ENCODE assay signal across 9 mouse cellular contexts in genomic region chr7:45702809-45703520, GRCm38 (mm10). TPM values are rescaled to one million over a fixed set of nuclear protein-coding genes. Genes with fewer than 3 reads are reported as not detected.
DNase-seq lines count a peak whose midpoint lies in the region; ATAC-seq lines count a peak whose summit lies in the region.
"Had no signal": no experiment of that assay in that cellular context is flagged by ENCODE, and none has a peak within 500 bp of the region (broad histone marks: within the 10 kb centered on the region; RNA-seq: fewer than 3 reads in every experiment).

No protein-coding gene starts in this region.

- peak overlapping the region; percentile 98; the same call in 1 of the 2 replicates for H3K4me2 ChIP-seq in lung, embryonic 15.5 days
- H3K4me2 ChIP-seq in hindbrain, embryonic 14.5 days (replicated peaks), result peak overlapping the region; percentile 94

- no peak for ATAC-seq in lung, embryonic 15.5 days (ENCODE audit: borderline replicate concordance, extremely low read depth, low FRiP score, low TSS enrichment)
- ATAC-seq in hindbrain, embryonic 14.5 days (ENCODE audit: low FRiP score), result no peak

- H3K9ac ChIP-seq in lung, embryonic 15.5 days, result no peak overlapping the region
- H3K9ac ChIP-seq in hindbrain, embryonic 14.5 days, result peak overlapping the region; percentile 53; the same call in 1 of the 2 replicates

- peaks cover 33% of the 10 kb centered on the region for H3K27me3 ChIP-seq in lung, embryonic 15.5 days
- peaks cover 13% of the 10 kb centered on the region for H3K27me3 ChIP-seq in hindbrain, embryonic 14.5 days (ENCODE audit: control insufficient read depth, insufficient read depth, low read length)

- no peaks in the 10 kb centered on the region for H3K9me3 ChIP-seq in lung, embryonic 15.5 days
- H3K9me3 ChIP-seq in hindbrain, embryonic 14.5 days (ENCODE audit: control insufficient read depth, low read length), result no peaks in the 10 kb centered on the region

- peaks cover 52% of the 10 kb centered on the region for H3K4me1 ChIP-seq in lung, embryonic 15.5 days
- peaks cover 46% of the 10 kb centered on the region for H3K4me1 ChIP-seq in hindbrain, embryonic 14.5 days (replicated peaks; ENCODE audit: control insufficient read depth, insufficient read depth, low read length)

- no peaks in the 10 kb centered on the region for H3K36me3 ChIP-seq in lung, embryonic 15.5 days
- no peaks in the 10 kb centered on the region for H3K36me3 ChIP-seq in hindbrain, embryonic 14.5 days (replicated peaks; ENCODE audit: control insufficient read depth, insufficient read depth)

- peak; percentile 29 for DNase-seq in gastrocnemius, postnatal 25 days
- no peak for DNase-seq in gastrocnemius, postnatal 36 days
- no peak for DNase-seq in lung, adult 18-20 months
- DNase-seq in hindbrain, embryonic 14.5 days (ENCODE audit: low spot score), result no peak
- peak; percentile 22 for DNase-seq in naive thymus-derived CD4-positive, alpha-beta T cell, adult 2 months (ENCODE audit: low read depth)
- DNase-seq in yolk sac, embryonic 10.5 days (ENCODE audit: low spot score), result no peak
- no peak for DNase-seq in layer of hippocampus, adult 8-10 months (ENCODE audit: low spot score in 2 of 2)
- DNase-seq: thymus, adult 18-20 months had no signal

- WGBS in lung, embryonic 15.5 days, result 85% methylated on average over 17 of the region's 17 CpGs
- 90% methylated on average over 17 of the region's 17 CpGs for WGBS in hindbrain, embryonic 14.5 days

- H3K4me3 ChIP-seq in lung, embryonic 15.5 days, result no peak overlapping the region
- H3K4me3 ChIP-seq in hindbrain, embryonic 14.5 days (replicated peaks; ENCODE audit: low read length), result peak overlapping the region; percentile 52; the same call in 1 of the 2 replicates

- intact Hi-C loops in gastrocnemius, postnatal 36 days (cut with DNase I), result no loop called here

- no peak overlapping the region for H3K27ac ChIP-seq in lung, embryonic 15.5 days
- peak overlapping the region; percentile 81; the same call in 1 of the 2 replicates for H3K27ac ChIP-seq in hindbrain, embryonic 14.5 days

RNA-seq across cellular contexts. Expression of gene Dbp, which starts 1.9 kb away (rescaled TPM):
- total RNA-seq in gastrocnemius, postnatal 25 days (2021), result 100 to 1,000 TPM in 1 of 2 experiments, 10 to 100 TPM in 1; 14.3 to 121 TPM
- total RNA-seq in gastrocnemius, postnatal 36 days (2021), result 100 to 1,000 TPM in 1 of 2 experiments, 10 to 100 TPM in 1; 52.8 to 118 TPM
- polyA plus RNA-seq in lung, embryonic 15.5 days (2015; fragmentation: Nextera tagmentation; extraction: Ambion mirVana), result 2.7 and 3.1 TPM in 2 replicates
- polyA plus RNA-seq in hindbrain, embryonic 14.5 days (2014; fragmentation: Nextera tagmentation; extraction: Ambion mirVana), result 3.5 and 3.9 TPM in 2 replicates
- total RNA-seq in layer of hippocampus, adult 8-10 months (2022), result 100 to 1,000 TPM in 2 of 4 experiments, 10 to 100 TPM in 2; 76.7 to 136 (median 109) TPM

RNA-seq across cellular contexts. Expression of gene Car11, which starts 3.3 kb away (rescaled TPM):
- total RNA-seq in gastrocnemius, postnatal 25 days (2021), result 10 to 100 TPM in 1 of 2 experiments, 1 to 10 TPM in 1; 4.9 to 11.2 TPM
- total RNA-seq in gastrocnemius, postnatal 36 days (2021), result 1 to 10 TPM; 7.7 to 9.5 TPM
- polyA plus RNA-seq in lung, embryonic 15.5 days (2015; fragmentation: Nextera tagmentation; extraction: Ambion mirVana), result 2.4 and 4.6 TPM in 2 replicates
- 28.2 and 29.0 TPM in 2 replicates for polyA plus RNA-seq in hindbrain, embryonic 14.5 days (2014; fragmentation: Nextera tagmentation; extraction: Ambion mirVana)
- 100 to 1,000 TPM; 158 to 230 (median 187) TPM for total RNA-seq in layer of hippocampus, adult 8-10 months (2022)

RNA-seq across cellular contexts. Expression of gene Sec1, which starts 8.8 kb away (rescaled TPM):
- total RNA-seq in gastrocnemius, postnatal 25 days (2021), result under 1 TPM in 1 of 2 experiments, not detected in 1; 0.16 TPM
- under 1 TPM; 0.12 to 0.26 TPM for total RNA-seq in gastrocnemius, postnatal 36 days (2021)
- polyA plus RNA-seq in lung, embryonic 15.5 days (2015; fragmentation: Nextera tagmentation; extraction: Ambion mirVana), result 0.21 and 0.42 TPM in 2 replicates
- polyA plus RNA-seq in hindbrain, embryonic 14.5 days (2014; fragmentation: Nextera tagmentation; extraction: Ambion mirVana), result 0.22 and 0.40 TPM in 2 replicates
- 1 to 10 TPM; 1.6 to 4.6 (median 3.3) TPM for total RNA-seq in layer of hippocampus, adult 8-10 months (2022)

RNA-seq across cellular contexts. Expression of gene Rpl18, which starts 12.3 kb away (rescaled TPM):
- 100 to 1,000 TPM; 433 to 449 TPM for total RNA-seq in gastrocnemius, postnatal 25 days (2021)
- 100 to 1,000 TPM; 396 to 453 TPM for total RNA-seq in gastrocnemius, postnatal 36 days (2021)
- 1,016 and 1,098 TPM in 2 replicates for polyA plus RNA-seq in lung, embryonic 15.5 days (2015; fragmentation: Nextera tagmentation; extraction: Ambion mirVana)
- polyA plus RNA-seq in hindbrain, embryonic 14.5 days (2014; fragmentation: Nextera tagmentation; extraction: Ambion mirVana), result 578 and 674 TPM in 2 replicates
- total RNA-seq in layer of hippocampus, adult 8-10 months (2022), result 100 to 1,000 TPM; 385 to 434 (median 409) TPM

RNA-seq across cellular contexts. Expression of gene Sphk2, which starts 14.8 kb away (rescaled TPM):
- 10 to 100 TPM in 1 of 2 experiments, 1 to 10 TPM in 1; 8.5 to 12.7 TPM for total RNA-seq in gastrocnemius, postnatal 25 days (2021)
- total RNA-seq in gastrocnemius, postnatal 36 days (2021), result 10 to 100 TPM; 12.2 to 12.7 TPM
- polyA plus RNA-seq in lung, embryonic 15.5 days (2015; fragmentation: Nextera tagmentation; extraction: Ambion mirVana), result 26.4 and 26.5 TPM in 2 replicates
- polyA plus RNA-seq in hindbrain, embryonic 14.5 days (2014; fragmentation: Nextera tagmentation; extraction: Ambion mirVana), result 16.7 and 20.0 TPM in 2 replicates
- 10 to 100 TPM; 28.1 to 36.7 (median 32.7) TPM for total RNA-seq in layer of hippocampus, adult 8-10 months (2022)

Comparison
In these comparisons a context has a peak if more than half of its experiments do, and no peak if none do; other contexts are left out.
1. DNase-seq: peak in gastrocnemius, postnatal 25 days (single experiment) and naive thymus-derived CD4-positive, alpha-beta T cell, adult 2 months (single experiment); none in gastrocnemius, postnatal 36 days (0 of 2), lung, adult 18-20 months (0 of 2), hindbrain, embryonic 14.5 days (single experiment), yolk sac, embryonic 10.5 days (single experiment) and layer of hippocampus, adult 8-10 months (0 of 2).
2. RNA of gene Car11, which starts 3.3 kb away (total RNA-seq): 158 to 230 TPM in layer of hippocampus, adult 8-10 months; 4.9 to 11.2 TPM in gastrocnemius, postnatal 25 days and 7.7 to 9.5 TPM in gastrocnemius, postnatal 36 days; every median in the first group is over 10 times any median in the second.